Mouse (Mus musculus): ENCODE measurements around the gene Pxdc1.

The Pxdc1 gene

GRCm38 (mm10) chr13:34653391-34653790, at the start of gene Pxdc1:
Gene Pxdc1 (minus strand): TSS chr13:34653486.
- in situ Hi-C loops (cut with MboI; ENCODE audit: low pct_unique_long_range_greater_than_20kb in 1 of 2, low sequenced_read_pairs in 2 of 2, unreplicated experiment in 1 of 2) = loop anchor here (5.0 to 10.0 kb wide), 2 partner anchors 211 to 224 kb away; partner anchors contain the start of gene Prpf4b (in 1 of the 2)

- in situ Hi-C loops (cut with MboI; ENCODE audit: low pct_unique_long_range_greater_than_20kb in 1 of 2, low sequenced_read_pairs in 2 of 2, unreplicated experiment in 1 of 2) = no loop called here
Measured at GRCm38 (mm10) chr13:34700630-34701029, 47.3 kb upstream of the Pxdc1 start.

- in situ Hi-C loops (cut with MboI; ENCODE audit: low pct_unique_long_range_greater_than_20kb in 1 of 2, low sequenced_read_pairs in 2 of 2, unreplicated experiment in 1 of 2) = no loop called here
Measured at GRCm38 (mm10) chr13:34700091-34700490, 46.8 kb upstream of the Pxdc1 start.

GRCm38 (mm10) chr13:34696734-34697332, 43.5 kb upstream of the Pxdc1 start:
- in situ Hi-C loops (cut with MboI; ENCODE audit: low pct_unique_long_range_greater_than_20kb in 1 of 2, low sequenced_read_pairs in 2 of 2, unreplicated experiment in 1 of 2) = no loop called here

- in situ Hi-C loops (cut with MboI; ENCODE audit: low pct_unique_long_range_greater_than_20kb in 1 of 2, low sequenced_read_pairs in 2 of 2, unreplicated experiment in 1 of 2) = no loop called here
Measured at GRCm38 (mm10) chr13:34693111-34693510, 39.8 kb upstream of the Pxdc1 start.

- in situ Hi-C loops (cut with MboI; ENCODE audit: low pct_unique_long_range_greater_than_20kb in 1 of 2, low sequenced_read_pairs in 2 of 2, unreplicated experiment in 1 of 2) = no loop called here
Measured at GRCm38 (mm10) chr13:34691049-34691448, 37.8 kb upstream of the Pxdc1 start.

- in situ Hi-C loops (cut with MboI; ENCODE audit: low pct_unique_long_range_greater_than_20kb in 1 of 2, low sequenced_read_pairs in 2 of 2, unreplicated experiment in 1 of 2) = no loop called here
Measured at GRCm38 (mm10) chr13:34685008-34685765, 31.9 kb upstream of the Pxdc1 start.

GRCm38 (mm10) chr13:34683762-34684488, 30.6 kb upstream of the Pxdc1 start:
- in situ Hi-C loops (cut with MboI; ENCODE audit: low pct_unique_long_range_greater_than_20kb in 1 of 2, low sequenced_read_pairs in 2 of 2, unreplicated experiment in 1 of 2) = no loop called here

GRCm38 (mm10) chr13:34683270-34683669, 30.0 kb upstream of the Pxdc1 start:
- in situ Hi-C loops (cut with MboI; ENCODE audit: low pct_unique_long_range_greater_than_20kb in 1 of 2, low sequenced_read_pairs in 2 of 2, unreplicated experiment in 1 of 2) = no loop called here

GRCm38 (mm10) chr13:34676507-34676906, 23.2 kb upstream of the Pxdc1 start:
- in situ Hi-C loops (cut with MboI; ENCODE audit: low pct_unique_long_range_greater_than_20kb in 1 of 2, low sequenced_read_pairs in 2 of 2, unreplicated experiment in 1 of 2) = no loop called here

- in situ Hi-C loops (cut with MboI; ENCODE audit: low pct_unique_long_range_greater_than_20kb in 1 of 2, low sequenced_read_pairs in 2 of 2, unreplicated experiment in 1 of 2) = no loop called here
Measured at GRCm38 (mm10) chr13:34675847-34676383, 22.6 kb upstream of the Pxdc1 start.

GRCm38 (mm10) chr13:34673354-34673753, 20.1 kb upstream of the Pxdc1 start:
- in situ Hi-C loops (cut with MboI; ENCODE audit: low pct_unique_long_range_greater_than_20kb in 1 of 2, low sequenced_read_pairs in 2 of 2, unreplicated experiment in 1 of 2) = no loop called here

- in situ Hi-C loops (cut with MboI; ENCODE audit: low pct_unique_long_range_greater_than_20kb in 1 of 2, low sequenced_read_pairs in 2 of 2, unreplicated experiment in 1 of 2) = no loop called here
Measured at GRCm38 (mm10) chr13:34669919-34670865, 16.9 kb upstream of the Pxdc1 start.

- in situ Hi-C loops (cut with MboI; ENCODE audit: low pct_unique_long_range_greater_than_20kb in 1 of 2, low sequenced_read_pairs in 2 of 2, unreplicated experiment in 1 of 2) = no loop called here
Measured at GRCm38 (mm10) chr13:34667197-34667596, 13.9 kb upstream of the Pxdc1 start.

GRCm38 (mm10) chr13:34665074-34665473, 11.8 kb upstream of the Pxdc1 start:
- in situ Hi-C loops (cut with MboI; ENCODE audit: low pct_unique_long_range_greater_than_20kb in 1 of 2, low sequenced_read_pairs in 2 of 2, unreplicated experiment in 1 of 2) = no loop called here

- in situ Hi-C loops (cut with MboI; ENCODE audit: low pct_unique_long_range_greater_than_20kb in 1 of 2, low sequenced_read_pairs in 2 of 2, unreplicated experiment in 1 of 2) = no loop called here
Measured at GRCm38 (mm10) chr13:34663762-34664161, 10.5 kb upstream of the Pxdc1 start.

GRCm38 (mm10) chr13:34659507-34659906, 6.2 kb upstream of the Pxdc1 start:
- in situ Hi-C loops (cut with MboI; ENCODE audit: low pct_unique_long_range_greater_than_20kb in 1 of 2, low sequenced_read_pairs in 2 of 2, unreplicated experiment in 1 of 2) = loop anchor here in 1 of 2 experiments (10.0 kb wide), 1 partner anchor 205 kb away; no protein-coding TSS in a partner anchor

GRCm38 (mm10) chr13:34656351-34656750, 3.1 kb upstream of the Pxdc1 start:
- in situ Hi-C loops (cut with MboI; ENCODE audit: low pct_unique_long_range_greater_than_20kb in 1 of 2, low sequenced_read_pairs in 2 of 2, unreplicated experiment in 1 of 2) = loop anchor here in 1 of 2 experiments (10.0 kb wide), 1 partner anchor 208 kb away; no protein-coding TSS in a partner anchor
